Mouse (Mus musculus): ENCODE results near the gene Sgk2. TPM values are rescaled to one million over a fixed set of nuclear protein-coding genes. Genes with fewer than 3 reads are reported as not detected.

Gene Sgk2
- total and polyA plus RNA-seq, 2 experiments from 2014 or later = 0.25 TPM; not detected in 1

GRCm38 (mm10) chr2:162950776-162951175 lies 36.4 kb upstream of the Sgk2 start:
- no peak overlapping the region for H3K4me2 ChIP-seq (ENCODE audit: low read depth)
- no peaks in the 10 kb centered on the region for H3K27me3 ChIP-seq (ENCODE audit: insufficient read depth, low read length)
- H3K4me3 ChIP-seq (ENCODE audit: low read depth, low read length) = no peak overlapping the region
- H3K27ac ChIP-seq (ENCODE audit: low read depth, low read length) = no peak overlapping the region
- TF ChIP-seq CTCF (IDR thresholded peaks at IDR 0.05; ENCODE audit: low read depth) = no peak
- no peaks in the 10 kb centered on the region for H3K9me3 ChIP-seq (ENCODE audit: low read length)
- DNase-seq (no peak), ATAC-seq (no peak)
- H3K36me3 ChIP-seq (ENCODE audit: insufficient read depth) = no peaks in the 10 kb centered on the region
- H3K9ac ChIP-seq = no peak overlapping the region
- 89% methylated on average over 2 of the region's 2 CpGs for WGBS
- 0 out of 2 replicates have a peak, but pooled peaks cover 4% of the 10 kb centered on the region for H3K4me1 ChIP-seq (ENCODE audit: insufficient read depth)

- no peak for DNase-seq
- WGBS = 92% methylated on average over 2 of the region's 2 CpGs
- Histone ChIP-seq H3K27ac (ENCODE audit: low read depth, low read length) (no peak overlapping the region), H3K4me1 (ENCODE audit: insufficient read depth) (no peaks in the 10 kb centered on the region), H3K36me3 (ENCODE audit: insufficient read depth) (no peaks in the 10 kb centered on the region), H3K9ac (no peak overlapping the region), H3K4me2 (ENCODE audit: low read depth) (no peak overlapping the region), H3K27me3 (ENCODE audit: insufficient read depth, low read length) (no peaks in the 10 kb centered on the region), H3K4me3 (ENCODE audit: low read depth, low read length) (no peak overlapping the region), H3K9me3 (ENCODE audit: low read length) (no peaks in the 10 kb centered on the region)
- peak; percentile 26; the same call in 1 of the 2 replicates for TF ChIP-seq CTCF (IDR thresholded peaks at IDR 0.05; ENCODE audit: low read depth)
- ATAC-seq = no peak
Observed at GRCm38 (mm10) chr2:162956843-162957242, 30.3 kb upstream of the Sgk2 start.

GRCm38 (mm10) chr2:162961321-162961720 lies 25.8 kb upstream of the Sgk2 start:
- ATAC-seq (no peak), DNase-seq (no peak)
- H3K4me1 ChIP-seq (ENCODE audit: insufficient read depth) = no peaks in the 10 kb centered on the region
- no peaks in the 10 kb centered on the region for H3K36me3 ChIP-seq (ENCODE audit: insufficient read depth)
- 70% methylated on average over 8 of the region's 10 CpGs for WGBS
- H3K27me3 ChIP-seq (ENCODE audit: insufficient read depth, low read length) = no peaks in the 10 kb centered on the region
- TF ChIP-seq CTCF (IDR thresholded peaks at IDR 0.05; ENCODE audit: low read depth) = no peak
- H3K9me3 ChIP-seq (ENCODE audit: low read length) = no peaks in the 10 kb centered on the region
- H3K27ac ChIP-seq (ENCODE audit: low read depth, low read length) = no peak overlapping the region
- H3K4me2 ChIP-seq (ENCODE audit: low read depth) = no peak overlapping the region
- H3K4me3 ChIP-seq (ENCODE audit: low read depth, low read length) = no peak overlapping the region
- H3K9ac ChIP-seq = no peak overlapping the region

- Histone ChIP-seq H3K4me2 (ENCODE audit: low read depth) (no peak overlapping the region), H3K9ac (no peak overlapping the region), H3K9me3 (ENCODE audit: low read length) (no peaks in the 10 kb centered on the region), H3K36me3 (ENCODE audit: insufficient read depth) (no peaks in the 10 kb centered on the region), H3K27me3 (ENCODE audit: insufficient read depth, low read length) (no peaks in the 10 kb centered on the region), H3K27ac (ENCODE audit: low read depth, low read length) (no peak overlapping the region), H3K4me3 (ENCODE audit: low read depth, low read length) (no peak overlapping the region), H3K4me1 (ENCODE audit: insufficient read depth) (no peaks in the 10 kb centered on the region)
- ATAC-seq = no peak
- no peak for DNase-seq
- TF ChIP-seq CTCF (IDR thresholded peaks at IDR 0.05; ENCODE audit: low read depth) = no peak
- WGBS = 82% methylated on average over 2 of the region's 2 CpGs
Observed at GRCm38 (mm10) chr2:162966734-162967133, 20.4 kb upstream of the Sgk2 start.

- Histone ChIP-seq H3K9me3 (ENCODE audit: low read length) (no peaks in the 10 kb centered on the region), H3K36me3 (ENCODE audit: insufficient read depth) (no peaks in the 10 kb centered on the region), H3K4me1 (ENCODE audit: insufficient read depth) (no peaks in the 10 kb centered on the region), H3K9ac (no peak overlapping the region), H3K4me2 (ENCODE audit: low read depth) (no peak overlapping the region), H3K27me3 (ENCODE audit: insufficient read depth, low read length) (no peaks in the 10 kb centered on the region), H3K4me3 (ENCODE audit: low read depth, low read length) (no peak overlapping the region), H3K27ac (ENCODE audit: low read depth, low read length) (no peak overlapping the region)
- DNase-seq (peak; percentile 22), ATAC-seq (no peak)
- peak; percentile 83 for TF ChIP-seq CTCF (IDR thresholded peaks at IDR 0.05; ENCODE audit: low read depth)
- WGBS = 10% methylated on average over 5 of the region's 5 CpGs
Observed at GRCm38 (mm10) chr2:162968357-162968756, 18.8 kb upstream of the Sgk2 start.

GRCm38 (mm10) chr2:162969101-162969500 lies 18.0 kb upstream of the Sgk2 start:
- Histone ChIP-seq H3K27me3 (ENCODE audit: insufficient read depth, low read length) (no peaks in the 10 kb centered on the region), H3K9ac (no peak overlapping the region), H3K4me2 (ENCODE audit: low read depth) (no peak overlapping the region), H3K4me1 (ENCODE audit: insufficient read depth) (no peaks in the 10 kb centered on the region), H3K9me3 (ENCODE audit: low read length) (no peaks in the 10 kb centered on the region), H3K36me3 (ENCODE audit: insufficient read depth) (no peaks in the 10 kb centered on the region), H3K4me3 (ENCODE audit: low read depth, low read length) (no peak overlapping the region), H3K27ac (ENCODE audit: low read depth, low read length) (no peak overlapping the region)
- 83% methylated on average over 3 of the region's 3 CpGs for WGBS
- ATAC-seq (no peak), DNase-seq (no peak)
- TF ChIP-seq CTCF (IDR thresholded peaks at IDR 0.05; ENCODE audit: low read depth) = no peak

GRCm38 (mm10) chr2:162970896-162971295 lies 16.2 kb upstream of the Sgk2 start:
- Histone ChIP-seq H3K36me3 (ENCODE audit: insufficient read depth) (no peaks in the 10 kb centered on the region), H3K4me2 (ENCODE audit: low read depth) (no peak overlapping the region), H3K27me3 (ENCODE audit: insufficient read depth, low read length) (no peaks in the 10 kb centered on the region), H3K9ac (no peak overlapping the region), H3K4me1 (ENCODE audit: insufficient read depth) (peaks cover 5% of the 10 kb centered on the region; the same call in 1 of the 2 replicates), H3K27ac (ENCODE audit: low read depth, low read length) (no peak overlapping the region), H3K9me3 (ENCODE audit: low read length) (no peaks in the 10 kb centered on the region), H3K4me3 (ENCODE audit: low read depth, low read length) (no peak overlapping the region)
- ATAC-seq (no peak), DNase-seq (no peak)
- TF ChIP-seq CTCF (IDR thresholded peaks at IDR 0.05; ENCODE audit: low read depth) = no peak
- 84% methylated on average over 6 of the region's 6 CpGs for WGBS
